22 mouse cellular contexts compared by ENCODE assay signal in genomic region chr2:28064339-28065080, GRCm38 (mm10). TPM values are rescaled to one million over a fixed set of nuclear protein-coding genes. Genes with fewer than 3 reads are reported as not detected.
DNase-seq lines count a peak whose midpoint lies in the region; ATAC-seq and TF ChIP-seq lines count a peak whose summit lies in the region.
"Had no signal": no experiment of that assay in that cellular context is flagged by ENCODE, and none has a peak within 500 bp of the region (broad histone marks: within the 10 kb centered on the region; RNA-seq: fewer than 3 reads in every experiment).

No protein-coding gene starts in this region.

- 0 out of 2 replicates have a peak, but pooled peaks cover 3% of the 10 kb centered on the region for H3K4me1 ChIP-seq in forebrain, embryonic 10.5 days
- peaks cover 21% of the 10 kb centered on the region for H3K4me1 ChIP-seq in forebrain, embryonic 15.5 days
- H3K4me1 ChIP-seq in G1E (ENCODE audit: insufficient read depth, low read depth, low read length) = peaks cover 87% of the 10 kb centered on the region
- H3K4me1 ChIP-seq in erythroblast, embryonic 14.5 days (ENCODE audit: control insufficient read depth) = peaks cover 96% of the 10 kb centered on the region
- H3K4me1 ChIP-seq in liver, postnatal 0 days (ENCODE audit: insufficient read depth) = peaks cover 36% of the 10 kb centered on the region
- no peaks in the 10 kb centered on the region; the same call in 1 of the 2 replicates for H3K4me1 ChIP-seq in kidney, adult 2 months (ENCODE audit: control insufficient read depth, insufficient read depth, low read length)
- H3K4me1 ChIP-seq: heart, embryonic 15.5 days; lung, embryonic 15.5 days; megakaryocyte, embryonic 14.5 days had no signal

- TF ChIP-seq CTCF in G1E (IDR thresholded peaks at IDR 0.05; ENCODE audit: low read depth, low read length) = no peak
- TF ChIP-seq CTCF in liver, postnatal 0 days (IDR thresholded peaks at IDR 0.05; ENCODE audit: low read depth) = no peak
- TF ChIP-seq CTCF in kidney, adult 2 months (conservative IDR thresholded peaks at IDR 0.05; ENCODE audit: insufficient read depth, insufficient read length, low read depth, low read length) = no peak

- ATAC-seq in forebrain, embryonic 15.5 days (replicated peaks) = no peak
- peak; percentile 81 for ATAC-seq in G1E (ENCODE audit: extremely low read depth, insufficient number of reproducible peaks, low FRiP score, poor library complexity, severe bottlenecking)
- ATAC-seq in liver, postnatal 0 days = peak; percentile 85
- ATAC-seq: intestine, embryonic 16.5 days had no signal

- H3K27me3 ChIP-seq in forebrain, embryonic 10.5 days (ENCODE audit: poor library complexity, severe bottlenecking) = no peaks in the 10 kb centered on the region
- no peaks in the 10 kb centered on the region for H3K27me3 ChIP-seq in forebrain, embryonic 15.5 days
- H3K27me3 ChIP-seq in G1E (ENCODE audit: insufficient read depth, low read length) = no peaks in the 10 kb centered on the region
- H3K27me3 ChIP-seq in erythroblast, embryonic 14.5 days (ENCODE audit: control insufficient read depth) = no peaks in the 10 kb centered on the region
- H3K27me3 ChIP-seq in liver, postnatal 0 days (ENCODE audit: insufficient read depth, low read length) = no peaks in the 10 kb centered on the region
- no peaks in the 10 kb centered on the region for H3K27me3 ChIP-seq in kidney, adult 2 months (replicated peaks; ENCODE audit: control insufficient read depth, insufficient read depth, low read length)
- H3K27me3 ChIP-seq: heart, embryonic 15.5 days; hindbrain, embryonic 12.5 days; lung, embryonic 15.5 days had no signal

- peak; percentile 100 for TF ChIP-seq EP300 in liver, postnatal 0 days (IDR thresholded peaks at IDR 0.05; ENCODE audit: low read depth)

- H3K27ac ChIP-seq in forebrain, embryonic 10.5 days = 0 out of 2 replicates have a peak overlapping the region, but pooled peaks have one; percentile 3
- H3K27ac ChIP-seq in forebrain, embryonic 15.5 days (replicated peaks) = no peak overlapping the region
- peak overlapping the region; percentile 88 for H3K27ac ChIP-seq in liver, postnatal 0 days (ENCODE audit: low read depth)
- no peak overlapping the region for H3K27ac ChIP-seq in kidney, adult 2 months (ENCODE audit: insufficient read depth, low read depth, low read length)
- H3K27ac ChIP-seq: heart, embryonic 15.5 days; hindbrain, embryonic 12.5 days; limb, embryonic 10.5 days; lung, embryonic 15.5 days had no signal

- no peaks in the 10 kb centered on the region for H3K36me3 ChIP-seq in forebrain, embryonic 10.5 days (replicated peaks)
- no peaks in the 10 kb centered on the region for H3K36me3 ChIP-seq in forebrain, embryonic 15.5 days
- no peaks in the 10 kb centered on the region for H3K36me3 ChIP-seq in G1E (replicated peaks)
- H3K36me3 ChIP-seq in erythroblast, embryonic 14.5 days (ENCODE audit: control insufficient read depth) = peaks cover 46% of the 10 kb centered on the region
- H3K36me3 ChIP-seq in liver, postnatal 0 days (replicated peaks; ENCODE audit: insufficient read depth, low read length) = 0 out of 2 replicates have a peak, but pooled peaks cover 2% of the 10 kb centered on the region
- H3K36me3 ChIP-seq in kidney, adult 2 months (ENCODE audit: control insufficient read depth, insufficient read depth, low read length) = no peaks in the 10 kb centered on the region
- H3K36me3 ChIP-seq: heart, embryonic 15.5 days; hindbrain, embryonic 12.5 days; limb, embryonic 10.5 days; lung, embryonic 15.5 days had no signal

- no peak overlapping the region for H3K4me3 ChIP-seq in forebrain, embryonic 10.5 days
- no peak overlapping the region for H3K4me3 ChIP-seq in forebrain, embryonic 15.5 days
- H3K4me3 ChIP-seq in G1E (ENCODE audit: low read depth, low read length) = no peak overlapping the region; the same call in 1 of the 2 replicates
- H3K4me3 ChIP-seq in erythroblast, embryonic 14.5 days (replicated peaks) = peak overlapping the region; percentile 38
- no peak overlapping the region for H3K4me3 ChIP-seq in liver, postnatal 0 days (ENCODE audit: low read depth, low read length)
- no peak overlapping the region for H3K4me3 ChIP-seq in kidney, adult 2 months (ENCODE audit: insufficient read depth, low read depth, low read length)
- H3K4me3 ChIP-seq: heart, embryonic 15.5 days; hindbrain, embryonic 12.5 days; limb, embryonic 10.5 days; lung, embryonic 15.5 days; megakaryocyte, embryonic 14.5 days had no signal

- H3K9ac ChIP-seq in forebrain, embryonic 15.5 days (replicated peaks) = no peak overlapping the region
- peak overlapping the region; percentile 23; the same call in 1 of the 2 replicates for H3K9ac ChIP-seq in liver, postnatal 0 days (replicated peaks)
- H3K9ac ChIP-seq: heart, embryonic 15.5 days; hindbrain, embryonic 12.5 days; lung, embryonic 15.5 days had no signal

- 89% methylated on average over 7 of the region's 7 CpGs for WGBS in forebrain, embryonic 10.5 days
- 77% methylated on average over 7 of the region's 7 CpGs for WGBS in forebrain, embryonic 15.5 days
- 47% methylated on average over 7 of the region's 7 CpGs for WGBS in liver, postnatal 0 days (ENCODE audit: insufficient replicate concordance)
- 79% methylated on average over 7 of the region's 7 CpGs for WGBS in kidney, adult 2 months

- no peak for TF ChIP-seq POLR2A in kidney, adult 2 months (IDR thresholded peaks at IDR 0.05; ENCODE audit: low read depth, low read length)

- DNase-seq in forebrain, embryonic 10.5 days (ENCODE audit: extremely low spot score, low spot score) = no peak
- peak; percentile 45 for DNase-seq in G1E (ENCODE audit: low spot score)
- DNase-seq in liver, postnatal 0 days = peak; percentile 37
- no peak for DNase-seq in layer of hippocampus, postnatal 10 days (ENCODE audit: low spot score in 2 of 2)
- no peak for DNase-seq in kidney, adult 2 months
- DNase-seq in cerebellum, adult 8-10 months = no peak
- DNase-seq: cerebellum, adult 9-10 months; embryo, embryonic 11 days; gastrocnemius, postnatal 14 days; kidney, postnatal 25 days had no signal

- H3K9me3 ChIP-seq in forebrain, embryonic 10.5 days = no peaks in the 10 kb centered on the region
- no peaks in the 10 kb centered on the region for H3K9me3 ChIP-seq in forebrain, embryonic 15.5 days
- peaks cover 9% of the 10 kb centered on the region for H3K9me3 ChIP-seq in G1E (replicated peaks)
- peaks cover 7% of the 10 kb centered on the region; the same call in 1 of the 2 replicates for H3K9me3 ChIP-seq in erythroblast, embryonic 14.5 days (ENCODE audit: control insufficient read depth, low read length)
- no peaks in the 10 kb centered on the region for H3K9me3 ChIP-seq in liver, postnatal 0 days (ENCODE audit: low read length)
- H3K9me3 ChIP-seq: heart, embryonic 15.5 days; hindbrain, embryonic 12.5 days; limb, embryonic 10.5 days; lung, embryonic 15.5 days had no signal

- H3K4me2 ChIP-seq in forebrain, embryonic 15.5 days (replicated peaks) = no peak overlapping the region
- H3K4me2 ChIP-seq in liver, postnatal 0 days (ENCODE audit: low read depth, low read length) = no peak overlapping the region; the same call in 1 of the 2 replicates
- H3K4me2 ChIP-seq: heart, embryonic 15.5 days; hindbrain, embryonic 12.5 days; lung, embryonic 15.5 days had no signal

RNA-seq across cellular contexts. Expression of gene Fcnb, which starts 20.2 kb away (rescaled TPM):
- polyA plus RNA-seq in forebrain, embryonic 10.5 days (2016; fragmentation: Nextera tagmentation; extraction: Ambion mirVana) = not detected in 2 replicates
- 0.20 TPM in 1 of 2 replicates, not detected in the other for polyA plus RNA-seq in forebrain, embryonic 15.5 days (2015; fragmentation: Nextera tagmentation; extraction: Ambion mirVana)
- total RNA-seq in G1E (2014; fragmentation: Nextera tagmentation) = not detected in 2 replicates
- not detected in 2 replicates for total RNA-seq in G1E (2017)
- polyA plus RNA-seq in G1E (2012) = not detected in 2 replicates
- polyA plus RNA-seq in erythroblast, embryonic 14.5 days (2012) = not detected in 2 replicates
- 56.1 and 57.0 TPM in 2 replicates for polyA plus RNA-seq in liver, postnatal 0 days (2015; fragmentation: Nextera tagmentation; extraction: Ambion mirVana)
- total RNA-seq in layer of hippocampus, postnatal 10 days (2021) = not detected
- polyA plus RNA-seq in kidney, adult 2 months (2012; rRNA removed) = not detected in 2 replicates
- total RNA-seq: gastrocnemius, postnatal 14 days; layer of hippocampus, postnatal 25 days; midbrain, postnatal 0 days had no signal
- polyA plus RNA-seq: frontal cortex, adult 2 months; midbrain, postnatal 0 days; neural tube, embryonic 11.5 days had no signal

Comparison
In these comparisons a context has a peak if more than half of its experiments do, and no peak if none do; other contexts are left out.
1. H3K27ac ChIP-seq: peak in forebrain, embryonic 10.5 days (single experiment) and liver, postnatal 0 days (single experiment); none in forebrain, embryonic 15.5 days (single experiment) and kidney, adult 2 months (single experiment).
2. DNase-seq: peak in G1E (single experiment) and liver, postnatal 0 days (single experiment); none in forebrain, embryonic 10.5 days (single experiment), layer of hippocampus, postnatal 10 days (0 of 2), kidney, adult 2 months (single experiment) and cerebellum, adult 8-10 months (single experiment).
3. RNA of gene Fcnb, which starts 20.2 kb away (polyA plus RNA-seq): 56.1 to 57.0 TPM in liver, postnatal 0 days; 0.20 TPM in forebrain, embryonic 15.5 days, not detected in erythroblast, embryonic 14.5 days, not detected in G1E, not detected in forebrain, embryonic 10.5 days and not detected in kidney, adult 2 months; every median in the first group is over 10 times any median in the second.